Comparison of ENCODE assay signal across 25 mouse cellular contexts in the genomic region with DNA sequence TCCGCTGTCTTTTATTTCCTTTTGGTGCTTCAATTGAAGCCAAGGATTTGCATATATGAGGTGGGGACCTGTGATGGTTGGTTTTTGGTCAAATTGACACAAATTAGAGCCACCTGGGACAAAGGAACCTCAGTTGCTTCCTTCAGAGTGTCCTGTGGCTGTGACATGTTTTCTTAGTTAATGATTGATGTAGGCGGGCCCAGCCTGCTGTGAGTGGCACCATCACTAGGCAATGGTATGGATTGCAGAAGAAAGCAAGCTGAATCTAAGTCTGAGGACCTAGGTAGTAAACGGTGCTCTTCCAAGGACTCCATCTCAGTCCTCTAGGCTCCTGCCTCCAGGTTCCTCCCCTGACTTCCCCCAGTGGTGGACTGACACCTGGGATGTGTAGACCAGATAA. TPM values are rescaled to one million over a fixed set of nuclear protein-coding genes. Genes with fewer than 3 reads are reported as not detected.
DNase-seq lines count a peak whose midpoint lies in the region; ATAC-seq and TF ChIP-seq lines count a peak whose summit lies in the region.
"Had no signal": no experiment of that assay in that cellular context is flagged by ENCODE, and none has a peak within 500 bp of the region (broad histone marks: within the 10 kb centered on the region; RNA-seq: fewer than 3 reads in every experiment).

No protein-coding gene starts in this region.

- no peaks in the 10 kb centered on the region for H3K36me3 ChIP-seq in kidney, adult 2 months (ENCODE audit: control insufficient read depth, insufficient read depth, low read length)
- H3K36me3 ChIP-seq in liver, postnatal 0 days (replicated peaks; ENCODE audit: insufficient read depth, low read length), result no peaks in the 10 kb centered on the region
- H3K36me3 ChIP-seq in liver, embryonic 11.5 days (ENCODE audit: control insufficient read depth, insufficient read depth, low read length), result no peaks in the 10 kb centered on the region
- no peaks in the 10 kb centered on the region for H3K36me3 ChIP-seq in intestine, embryonic 16.5 days (ENCODE audit: control insufficient read depth, insufficient read depth, low read length)
- H3K36me3 ChIP-seq in stomach, postnatal 0 days (ENCODE audit: control insufficient read depth, insufficient read depth, low read length), result no peaks in the 10 kb centered on the region
- H3K36me3 ChIP-seq: embryonic facial prominence, embryonic 10.5 days; embryonic facial prominence, embryonic 13.5 days; forebrain, embryonic 12.5 days; forebrain, embryonic 15.5 days; heart, embryonic 10.5 days; hindbrain, embryonic 12.5 days had no signal

- TF ChIP-seq CTCF in kidney, adult 2 months (conservative IDR thresholded peaks at IDR 0.05; ENCODE audit: insufficient read depth, insufficient read length, low read depth, low read length), result no peak
- TF ChIP-seq CTCF in liver, postnatal 0 days (IDR thresholded peaks at IDR 0.05; ENCODE audit: low read depth), result no peak
- no peak for TF ChIP-seq CTCF in stomach, postnatal 0 days (IDR thresholded peaks at IDR 0.05; ENCODE audit: low read depth)

- peak; percentile 10 for DNase-seq in kidney, adult 2 months
- no peak for DNase-seq in kidney, postnatal 10 days
- peak; percentile 15 for DNase-seq in liver, postnatal 0 days
- no peak for DNase-seq in liver, embryonic 11.5 days (ENCODE audit: low spot score)
- peak; percentile 15 for DNase-seq in stomach, postnatal 0 days (ENCODE audit: low spot score)
- DNase-seq in cerebellum, postnatal 10 days, result no peak
- no peak for DNase-seq in layer of hippocampus, adult 9-10 months (ENCODE audit: low spot score)
- DNase-seq: adrenal gland, adult 2 months; adrenal gland, postnatal 14 days; cerebellum, adult 11 months; cerebellum, adult 2 months; cerebellum, adult 9-11 months; cerebellum, postnatal 36 days; embryo, embryonic 11 days; gastrocnemius, postnatal 25 days; heart, adult 2 months had no signal

- H3K9me3 ChIP-seq in liver, postnatal 0 days (ENCODE audit: low read length), result no peaks in the 10 kb centered on the region
- no peaks in the 10 kb centered on the region for H3K9me3 ChIP-seq in liver, embryonic 11.5 days (ENCODE audit: control insufficient read depth, low read length)
- H3K9me3 ChIP-seq in intestine, embryonic 16.5 days (ENCODE audit: control insufficient read depth, low read length), result no peaks in the 10 kb centered on the region
- H3K9me3 ChIP-seq in stomach, postnatal 0 days (ENCODE audit: control insufficient read depth, low read length), result no peaks in the 10 kb centered on the region
- H3K9me3 ChIP-seq: embryonic facial prominence, embryonic 10.5 days; embryonic facial prominence, embryonic 13.5 days; forebrain, embryonic 12.5 days; forebrain, embryonic 15.5 days; heart, embryonic 10.5 days; hindbrain, embryonic 12.5 days had no signal

- TF ChIP-seq EP300 in liver, postnatal 0 days (IDR thresholded peaks at IDR 0.05; ENCODE audit: low read depth), result no peak
- no peak for TF ChIP-seq EP300 in stomach, postnatal 0 days (optimal IDR thresholded peaks at IDR 0.05)

- no peak overlapping the region for H3K27ac ChIP-seq in kidney, adult 2 months (ENCODE audit: insufficient read depth, low read depth, low read length)
- H3K27ac ChIP-seq in liver, postnatal 0 days (ENCODE audit: low read depth), result no peak overlapping the region
- H3K27ac ChIP-seq in liver, embryonic 11.5 days (ENCODE audit: low read depth, low read length), result no peak overlapping the region
- H3K27ac ChIP-seq in intestine, embryonic 16.5 days (ENCODE audit: low read length), result no peak overlapping the region
- H3K27ac ChIP-seq in stomach, postnatal 0 days (replicated peaks), result no peak overlapping the region
- H3K27ac ChIP-seq: embryonic facial prominence, embryonic 10.5 days; embryonic facial prominence, embryonic 13.5 days; forebrain, embryonic 12.5 days; forebrain, embryonic 15.5 days; heart, adult 2 months; heart, embryonic 10.5 days; hindbrain, embryonic 12.5 days had no signal

- no peak overlapping the region for H3K9ac ChIP-seq in liver, postnatal 0 days (replicated peaks)
- H3K9ac ChIP-seq in liver, embryonic 11.5 days (ENCODE audit: low read depth, low read length), result no peak overlapping the region
- H3K9ac ChIP-seq in intestine, embryonic 16.5 days (ENCODE audit: low read depth, low read length), result no peak overlapping the region
- no peak overlapping the region for H3K9ac ChIP-seq in stomach, postnatal 0 days (ENCODE audit: low read length)
- H3K9ac ChIP-seq: embryonic facial prominence, embryonic 13.5 days; forebrain, embryonic 12.5 days; forebrain, embryonic 15.5 days; hindbrain, embryonic 12.5 days had no signal

- no peak overlapping the region for H3K4me2 ChIP-seq in liver, postnatal 0 days (ENCODE audit: low read depth, low read length)
- H3K4me2 ChIP-seq in liver, embryonic 11.5 days, result no peak overlapping the region
- no peak overlapping the region for H3K4me2 ChIP-seq in intestine, embryonic 16.5 days (ENCODE audit: low read depth, low read length)
- H3K4me2 ChIP-seq in stomach, postnatal 0 days (replicated peaks; ENCODE audit: low read depth), result no peak overlapping the region
- H3K4me2 ChIP-seq: embryonic facial prominence, embryonic 13.5 days; forebrain, embryonic 12.5 days; forebrain, embryonic 15.5 days; hindbrain, embryonic 12.5 days had no signal

- WGBS in kidney, adult 2 months, result 66% methylated on average over 2 of the region's 3 CpGs
- WGBS in liver, postnatal 0 days (ENCODE audit: insufficient replicate concordance), result 47% methylated on average over 2 of the region's 3 CpGs
- 62% methylated on average over 2 of the region's 3 CpGs for WGBS in liver, embryonic 11.5 days
- WGBS in intestine, embryonic 16.5 days, result 51% methylated on average over 2 of the region's 3 CpGs
- 39% methylated on average over 3 of the region's 3 CpGs for WGBS in stomach, postnatal 0 days

- no peak for TF ChIP-seq POLR2A in kidney, adult 2 months (IDR thresholded peaks at IDR 0.05; ENCODE audit: low read depth, low read length)

- peaks cover 3% of the 10 kb centered on the region; the same call in 1 of the 2 replicates for H3K4me1 ChIP-seq in kidney, adult 2 months (ENCODE audit: control insufficient read depth, insufficient read depth, low read length)
- peaks cover 9% of the 10 kb centered on the region for H3K4me1 ChIP-seq in liver, postnatal 0 days (ENCODE audit: insufficient read depth)
- H3K4me1 ChIP-seq in liver, embryonic 11.5 days (replicated peaks; ENCODE audit: control insufficient read depth, insufficient read depth, low read length), result no peaks in the 10 kb centered on the region
- H3K4me1 ChIP-seq in intestine, embryonic 16.5 days (ENCODE audit: control insufficient read depth, insufficient read depth, low read length), result no peaks in the 10 kb centered on the region
- no peaks in the 10 kb centered on the region for H3K4me1 ChIP-seq in stomach, postnatal 0 days (replicated peaks; ENCODE audit: control insufficient read depth, insufficient read depth)
- H3K4me1 ChIP-seq: forebrain, embryonic 12.5 days; forebrain, embryonic 15.5 days; hindbrain, embryonic 12.5 days had no signal

- ATAC-seq in liver, postnatal 0 days, result peak; percentile 47; the same call in 1 of the 2 replicates
- no peak for ATAC-seq in liver, embryonic 11.5 days (replicated peaks; ENCODE audit: low FRiP score)
- peak; percentile 68; the same call in 1 of the 2 replicates for ATAC-seq in intestine, embryonic 16.5 days
- no peak for ATAC-seq in stomach, postnatal 0 days (ENCODE audit: low FRiP score, low TSS enrichment)
- ATAC-seq: CD4-positive, CD25-positive, alpha-beta regulatory T cell, adult 4 months; forebrain, embryonic 15.5 days had no signal

- no peaks in the 10 kb centered on the region for H3K27me3 ChIP-seq in kidney, adult 2 months (replicated peaks; ENCODE audit: control insufficient read depth, insufficient read depth, low read length)
- no peaks in the 10 kb centered on the region for H3K27me3 ChIP-seq in liver, postnatal 0 days (ENCODE audit: insufficient read depth, low read length)
- H3K27me3 ChIP-seq in liver, embryonic 11.5 days (replicated peaks; ENCODE audit: control insufficient read depth, insufficient read depth, low read length), result no peaks in the 10 kb centered on the region
- H3K27me3 ChIP-seq in intestine, embryonic 16.5 days (replicated peaks; ENCODE audit: control insufficient read depth, insufficient read depth, low read length), result no peaks in the 10 kb centered on the region
- no peaks in the 10 kb centered on the region for H3K27me3 ChIP-seq in stomach, postnatal 0 days (ENCODE audit: control insufficient read depth, insufficient read depth, low read length)
- H3K27me3 ChIP-seq: embryonic facial prominence, embryonic 13.5 days; forebrain, embryonic 12.5 days; forebrain, embryonic 15.5 days; hindbrain, embryonic 12.5 days had no signal

- H3K4me3 ChIP-seq in kidney, adult 2 months (ENCODE audit: insufficient read depth, low read depth, low read length), result no peak overlapping the region
- H3K4me3 ChIP-seq in liver, postnatal 0 days (ENCODE audit: low read depth, low read length), result no peak overlapping the region
- no peak overlapping the region for H3K4me3 ChIP-seq in liver, embryonic 11.5 days (ENCODE audit: low read depth, low read length)
- H3K4me3 ChIP-seq in intestine, embryonic 16.5 days (ENCODE audit: low read length), result no peak overlapping the region
- H3K4me3 ChIP-seq in stomach, postnatal 0 days (ENCODE audit: low read depth, low read length), result no peak overlapping the region
- H3K4me3 ChIP-seq: embryonic facial prominence, embryonic 10.5 days; embryonic facial prominence, embryonic 13.5 days; erythroblast, embryonic 14.5 days; forebrain, embryonic 12.5 days; forebrain, embryonic 15.5 days; heart, adult 2 months; heart, embryonic 10.5 days; hindbrain, embryonic 12.5 days had no signal

RNA-seq across cellular contexts. Expression of gene Pakap, which starts 57.4 kb away (rescaled TPM):
- polyA plus RNA-seq in kidney, adult 2 months (2012; rRNA removed), result 0.41 and 0.78 TPM in 2 replicates
- 0.63 and 0.79 TPM in 2 replicates for polyA plus RNA-seq in liver, postnatal 0 days (2015; fragmentation: Nextera tagmentation; extraction: Ambion mirVana)
- 4.1 and 5.1 TPM in 2 replicates for polyA plus RNA-seq in liver, embryonic 11.5 days (2014; fragmentation: Nextera tagmentation; extraction: Ambion mirVana)
- 21.2 and 22.0 TPM in 2 replicates for polyA plus RNA-seq in intestine, embryonic 16.5 days (2015; fragmentation: Nextera tagmentation; extraction: Ambion mirVana)
- 9.9 and 12.2 TPM in 2 replicates for polyA plus RNA-seq in stomach, postnatal 0 days (2015; fragmentation: Nextera tagmentation; extraction: Ambion mirVana)
- polyA plus RNA-seq: erythroblast, embryonic 14.5 days had no signal

Comparison
In these comparisons a context has a peak if more than half of its experiments do, and no peak if none do; other contexts are left out.
1. DNase-seq: peak in kidney, adult 2 months (single experiment), liver, postnatal 0 days (single experiment) and stomach, postnatal 0 days (single experiment); none in kidney, postnatal 10 days (single experiment), liver, embryonic 11.5 days (single experiment), cerebellum, postnatal 10 days (0 of 2) and layer of hippocampus, adult 9-10 months (single experiment).
2. ATAC-seq: peak in liver, postnatal 0 days (single experiment) and intestine, embryonic 16.5 days (single experiment); none in liver, embryonic 11.5 days (single experiment) and stomach, postnatal 0 days (single experiment).